Mouse (Mus musculus) kidney, embryonic 14.5 days (tissue): Measurements from ENCODE around the gene Commd7. TPM values are rescaled to one million over a fixed set of nuclear protein-coding genes. Genes with fewer than 3 reads are reported as not detected.
"Not testable (repeated sequence)": the region's sequence is repeated elsewhere in the genome, so short reads cannot be mapped to it uniquely, and the experiment has no call there.

Experiments
- ATAC-seq: fragments of 200-750 bp; cut with Nextera tagmentation; 2 replicates; pipeline ENCODE4 v1.8.0; 2017; ENCODE audit warnings: moderate number of reproducible peaks, mild to moderate bottlenecking, moderate TSS enrichment, moderate library complexity; ENCODE audit not compliant: low FRiP score, low TSS enrichment
- H3K27ac ChIP-seq: fragments of 300-500 bp; sonication (generic); 2 replicates; pipeline ENCODE4 v1.5.1; 2014; ENCODE audit warnings: low read depth, mild to moderate bottlenecking, low read length, moderate library complexity, mixed read lengths
- H3K27me3 ChIP-seq: fragments of 300-500 bp; sonication (generic); 2 replicates; pipeline ENCODE4 v1.6.1; 2014; ENCODE audit warnings: mild to moderate bottlenecking, low read length; ENCODE audit not compliant: control insufficient read depth, insufficient read depth
- H3K36me3 ChIP-seq: fragments of 300-500 bp; sonication (generic); 2 replicates; pipeline ENCODE4 v1.6.1; 2014; ENCODE audit warnings: low read length, mixed read lengths; ENCODE audit not compliant: control insufficient read depth, insufficient read depth
- H3K4me1 ChIP-seq: fragments of 300-500 bp; sonication (generic); 2 replicates; pipeline ENCODE4 v1.6.1; 2014; ENCODE audit warnings: low read length, mixed read lengths; ENCODE audit not compliant: control insufficient read depth, insufficient read depth
- H3K4me2 ChIP-seq: fragments of 300-500 bp; sonication (generic); replicated peaks from 2 replicates; pipeline ENCODE4 v1.6.1; 2014; ENCODE audit warnings: low read depth, mild to moderate bottlenecking, low read length
- H3K4me3 ChIP-seq: fragments of 300-500 bp; sonication (generic); 2 replicates; pipeline ENCODE4 v1.5.1; 2014; ENCODE audit warnings: mild to moderate bottlenecking, low read length
- H3K9ac ChIP-seq: fragments of 300-500 bp; sonication (generic); 2 replicates; pipeline ENCODE4 v1.6.1; 2014; ENCODE audit warnings: low read depth, mild to moderate bottlenecking, low read length, moderate library complexity
- H3K9me3 ChIP-seq: fragments of 300-500 bp; sonication (generic); 2 replicates; pipeline ENCODE4 v1.6.1; 2016; ENCODE audit warnings: low read length; ENCODE audit not compliant: control insufficient read depth
- WGBS: fragments of 180-500 bp; shearing (Covaris S2); extraction: QIAGEN DNeasy Blood & Tissue Kit; methylation state at CpG from one replicate; pipeline ENCODE4 v1.1.7; 2014; 5-methylcytosine and 5-hydroxymethylcytosine counted together
- polyA plus RNA-seq: library from polyadenylated mRNA; unstranded; fragments of >200 nt; fragmentation: Nextera tagmentation; extraction: Ambion mirVana; gene quantifications from 2 replicates; pipeline ENCODE4 v1.2.1, GENCODE M21; 2014

Commd7 gene
- 64.9 and 78.0 TPM in 2 replicates for polyA plus RNA-seq

DNA sequence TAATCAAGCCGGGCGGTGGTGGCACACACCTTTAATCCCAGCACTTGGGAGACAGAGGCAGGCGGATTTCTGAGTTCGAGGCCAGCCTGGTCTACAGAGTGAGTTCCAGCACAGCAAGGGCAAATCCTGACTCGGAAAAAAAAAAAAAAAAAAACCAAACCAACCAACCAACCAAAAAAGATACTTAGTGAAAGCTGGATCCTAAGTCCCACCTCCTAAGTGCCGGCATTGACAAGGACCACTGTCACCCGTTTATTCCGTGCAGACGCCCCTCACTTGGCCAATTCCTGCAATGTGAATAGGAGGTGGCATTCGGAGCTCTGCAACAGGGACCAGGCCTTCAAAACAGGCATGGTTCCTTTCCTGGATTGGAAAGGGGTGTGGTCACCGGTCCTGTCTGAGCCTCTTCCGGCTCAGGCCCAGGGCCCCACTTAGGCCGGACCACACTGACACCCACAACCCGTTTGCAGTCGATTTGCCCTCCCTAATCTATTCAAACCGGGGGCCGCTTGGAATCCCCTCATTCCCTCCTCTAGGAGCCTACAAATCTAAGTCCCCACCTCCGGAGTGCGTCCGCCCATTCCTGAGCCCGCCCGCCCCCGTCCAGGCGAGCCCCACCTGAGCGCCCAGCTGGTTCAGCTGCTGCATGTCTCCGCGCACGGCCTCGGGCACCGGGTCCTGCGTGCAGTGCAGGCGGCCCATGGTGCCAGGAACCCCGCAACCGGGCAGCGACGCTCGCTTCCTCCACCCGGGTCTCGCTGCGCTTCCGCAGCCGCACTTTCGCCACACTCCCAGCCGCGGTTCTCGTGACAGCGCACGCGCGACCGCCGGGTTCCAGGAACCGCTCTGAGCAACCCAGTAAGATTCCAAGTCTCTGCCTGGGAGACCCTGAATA, at the start of gene Commd7:
Gene Commd7 (minus strand): TSS at position 806 of the 895 bp plus-strand sequence.
- Histone ChIP-seq H3K4me1 (0 out of 2 replicates have a peak, but pooled peaks cover 5% of the 10 kb centered on the region), H3K36me3 (peaks cover 13% of the 10 kb centered on the region), H3K27me3 (no peaks in the 10 kb centered on the region), H3K4me3 (peak within 1 kb of the TSS; percentile 93), H3K4me2 (peak within 1 kb of the TSS; percentile 54), H3K9me3 (no peaks in the 10 kb centered on the region), H3K9ac (peak within 1 kb of the TSS; percentile 90), H3K27ac (peak within 1 kb of the TSS; percentile 91)
- WGBS: 4% methylated on average over 53 of the region's 53 CpGs
- ATAC-seq: peak; percentile 91

DNA sequence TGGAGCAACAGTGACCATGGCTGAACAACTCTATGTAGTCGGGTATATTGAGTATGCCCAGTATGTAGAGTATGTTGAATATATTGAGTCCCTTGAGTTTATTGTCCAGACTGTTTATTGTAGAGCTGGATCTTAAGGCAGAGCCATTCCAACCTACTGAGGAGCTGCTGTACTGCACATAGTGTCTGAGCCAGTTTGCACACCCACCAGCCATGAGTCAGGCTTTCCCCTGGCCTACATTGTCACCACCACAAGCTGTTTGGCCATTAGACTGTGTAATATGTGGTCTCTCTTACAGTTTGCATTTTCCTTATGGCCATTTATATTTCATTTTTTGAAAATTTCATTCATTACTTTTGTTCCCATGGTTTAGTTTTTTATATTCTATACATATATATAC, 47.4 kb upstream of the Commd7 start:
- no peak overlapping the region for H3K4me3 ChIP-seq
- H3K36me3 ChIP-seq: peaks cover 6% of the 10 kb centered on the region; the same call in 1 of the 2 replicates
- no peaks in the 10 kb centered on the region for H3K27me3 ChIP-seq
- ATAC-seq: no peak
- H3K27ac ChIP-seq: no peak overlapping the region
- H3K4me1 ChIP-seq: no peaks in the 10 kb centered on the region
- no peak overlapping the region for H3K9ac ChIP-seq
- WGBS: 89% methylated on average over 1 of the region's 1 CpGs
- H3K4me2 ChIP-seq: no peak overlapping the region
- H3K9me3 ChIP-seq: no peaks in the 10 kb centered on the region

DNA sequence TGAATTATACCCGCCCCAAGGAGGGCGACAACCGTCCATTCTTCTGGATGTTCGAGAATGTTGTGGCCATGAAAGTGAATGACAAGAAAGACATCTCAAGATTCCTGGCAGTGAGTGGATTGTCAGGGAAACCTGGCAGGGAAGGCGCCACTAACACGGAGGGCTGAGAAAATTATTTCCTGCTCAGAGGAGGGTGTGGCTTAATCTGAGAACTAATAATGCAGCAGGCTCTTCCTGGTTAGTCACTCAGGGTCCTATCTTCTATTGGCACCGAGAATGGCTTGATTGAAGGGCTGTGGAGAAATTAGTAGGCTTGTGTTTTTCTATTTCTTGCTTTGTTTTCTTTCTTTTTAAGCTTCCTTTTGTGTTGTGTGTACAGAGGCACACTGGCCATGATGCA, 45.0 kb upstream of the Commd7 start:
- ATAC-seq: no peak
- Histone ChIP-seq H3K4me1 (no peaks in the 10 kb centered on the region), H3K27ac (no peak overlapping the region), H3K4me3 (no peak overlapping the region), H3K9me3 (no peaks in the 10 kb centered on the region), H3K9ac (no peak overlapping the region), H3K36me3 (peaks cover 9% of the 10 kb centered on the region; the same call in 1 of the 2 replicates), H3K27me3 (no peaks in the 10 kb centered on the region), H3K4me2 (no peak overlapping the region)
- 89% methylated on average over 7 of the region's 7 CpGs for WGBS

DNA sequence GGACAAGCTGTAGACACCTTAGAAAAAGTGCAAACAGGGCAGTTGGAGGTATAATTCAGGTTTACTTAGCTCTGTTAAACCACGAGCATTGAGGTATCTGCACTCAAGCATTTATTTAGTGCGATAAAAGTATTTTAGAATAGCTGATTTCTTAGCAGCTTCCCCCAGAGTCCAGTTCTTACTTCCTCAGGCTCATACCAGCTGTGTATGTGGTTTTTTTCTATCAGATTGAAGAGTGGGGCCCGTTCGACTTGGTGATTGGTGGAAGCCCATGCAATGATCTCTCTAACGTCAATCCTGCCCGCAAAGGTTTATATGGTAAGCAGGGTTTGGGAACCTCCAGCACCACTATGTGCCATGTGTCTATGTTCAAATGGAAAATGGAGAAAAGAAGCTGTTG, 44.4 kb upstream of the Commd7 start:
- Histone ChIP-seq H3K27me3 (no peaks in the 10 kb centered on the region), H3K27ac (no peak overlapping the region), H3K9me3 (no peaks in the 10 kb centered on the region), H3K36me3 (peaks cover 9% of the 10 kb centered on the region; the same call in 1 of the 2 replicates), H3K4me2 (no peak overlapping the region), H3K9ac (no peak overlapping the region), H3K4me3 (no peak overlapping the region), H3K4me1 (no peaks in the 10 kb centered on the region)
- no peak for ATAC-seq
- WGBS: 93% methylated on average over 6 of the region's 6 CpGs

DNA sequence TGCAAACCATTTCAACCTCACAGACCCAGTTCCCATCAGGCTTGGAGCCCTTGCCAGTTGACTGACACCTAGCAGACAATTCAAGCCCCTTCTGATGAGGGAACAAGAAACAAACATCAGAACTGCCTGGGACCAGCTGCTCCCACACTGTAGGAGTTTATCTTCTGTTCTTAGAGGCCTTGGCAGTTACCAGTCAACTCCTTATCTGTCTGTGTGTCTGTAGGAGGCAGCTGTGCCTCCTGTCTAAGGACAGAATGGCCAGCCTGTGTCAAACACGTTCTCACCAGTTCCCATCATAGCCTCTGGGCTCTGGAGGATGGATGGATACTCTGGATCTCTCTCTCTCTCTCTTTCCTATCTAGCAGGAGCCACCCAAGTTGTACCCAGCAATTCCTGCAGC, 42.8 kb upstream of the Commd7 start:
- not testable (repeated sequence) for H3K27me3 ChIP-seq, H3K4me3 ChIP-seq, H3K4me2 ChIP-seq, H3K9me3 ChIP-seq, H3K4me1 ChIP-seq, H3K9ac ChIP-seq, H3K36me3 ChIP-seq, H3K27ac ChIP-seq, ATAC-seq
- 85% methylated on average over 1 of the region's 1 CpGs for WGBS

DNA sequence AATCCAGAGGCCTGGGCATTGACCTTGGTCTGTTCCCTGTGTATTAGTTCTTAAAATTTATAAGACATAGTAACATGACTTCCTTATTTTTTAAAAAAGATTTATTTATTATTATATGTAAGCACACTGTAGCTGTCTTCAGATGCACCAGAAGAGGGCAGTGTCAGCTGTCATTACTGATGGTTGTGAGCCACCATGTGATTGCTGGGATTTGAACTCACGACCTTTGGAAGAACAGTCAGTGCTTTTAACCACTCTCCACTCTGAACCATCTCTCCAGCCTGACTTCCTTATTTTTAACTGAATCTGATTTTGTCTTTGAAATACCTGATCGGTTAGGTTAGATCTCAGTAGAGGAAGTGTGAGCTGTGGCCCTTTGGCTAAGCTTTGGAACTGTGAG, 40.0 kb upstream of the Commd7 start:
- peaks cover 7% of the 10 kb centered on the region; the same call in 1 of the 2 replicates for H3K36me3 ChIP-seq
- no peak overlapping the region for H3K4me3 ChIP-seq
- ATAC-seq: no peak
- 88% methylated on average over 2 of the region's 2 CpGs for WGBS
- no peak overlapping the region for H3K27ac ChIP-seq
- no peak overlapping the region for H3K9ac ChIP-seq
- H3K4me1 ChIP-seq: no peaks in the 10 kb centered on the region
- H3K27me3 ChIP-seq: no peaks in the 10 kb centered on the region
- H3K4me2 ChIP-seq: no peak overlapping the region
- no peaks in the 10 kb centered on the region for H3K9me3 ChIP-seq

DNA sequence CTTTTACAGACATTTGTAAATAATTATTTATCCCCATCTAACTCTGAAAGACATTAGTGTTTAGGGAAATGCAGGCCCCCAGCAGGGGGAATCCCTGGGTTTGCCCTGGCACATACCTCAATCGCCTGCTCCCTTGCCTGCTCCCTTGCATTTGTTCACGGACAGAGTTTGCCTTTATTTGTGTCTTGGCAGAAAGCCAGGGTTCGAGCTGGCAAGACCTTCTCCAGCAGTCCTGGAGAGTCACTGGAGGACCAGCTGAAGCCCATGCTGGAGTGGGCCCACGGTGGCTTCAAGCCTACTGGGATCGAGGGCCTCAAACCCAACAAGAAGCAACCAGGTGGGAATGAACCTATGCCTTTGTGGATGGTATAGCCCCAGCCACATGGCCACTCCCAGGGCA, 37.5 kb upstream of the Commd7 start:
- no peak for ATAC-seq
- peaks cover 7% of the 10 kb centered on the region; the same call in 1 of the 2 replicates for H3K36me3 ChIP-seq

DNA sequence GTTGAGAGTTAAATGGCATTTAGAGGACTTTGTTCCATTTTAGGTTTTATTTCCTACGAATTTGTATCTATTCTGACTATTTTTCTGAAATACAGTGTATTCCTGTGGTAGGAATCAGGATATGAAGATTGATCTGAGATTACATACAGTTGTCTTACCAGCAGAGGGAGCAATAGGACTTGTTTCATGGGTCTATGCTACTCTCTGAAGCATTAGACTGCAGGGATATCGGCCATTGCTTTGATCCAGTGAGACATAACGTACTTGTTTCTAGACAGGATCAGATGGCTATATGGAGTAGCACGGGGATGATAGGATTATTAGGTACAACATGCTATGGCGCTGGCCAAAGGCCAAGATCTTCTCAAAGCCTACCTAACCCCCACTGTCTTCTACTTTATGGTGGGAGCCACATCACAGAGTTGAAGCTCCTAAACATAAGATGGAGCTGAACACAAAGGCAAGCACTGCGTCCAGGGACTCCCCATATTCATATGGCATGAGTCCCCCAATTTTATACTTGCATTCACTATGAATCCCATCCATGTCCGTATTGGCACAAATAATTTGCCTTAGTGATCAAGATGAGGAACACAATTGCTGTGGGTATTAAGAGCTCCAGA, 36.3 kb upstream of the Commd7 start:
- Histone ChIP-seq H3K4me2 (no peak overlapping the region), H3K27ac (no peak overlapping the region), H3K36me3 (peaks cover 7% of the 10 kb centered on the region; the same call in 1 of the 2 replicates), H3K4me3 (no peak overlapping the region), H3K9ac (no peak overlapping the region), H3K4me1 (no peaks in the 10 kb centered on the region), H3K9me3 (no peaks in the 10 kb centered on the region), H3K27me3 (no peaks in the 10 kb centered on the region)
- ATAC-seq: 0 out of 2 replicates have a peak, but pooled peaks have one; percentile 60
- 67% methylated on average over 7 of the region's 7 CpGs for WGBS

More for the DNA sequence above, 37.5 kb upstream of the Commd7 start:
- no peaks in the 10 kb centered on the region for H3K4me1 ChIP-seq
- 77% methylated on average over 5 of the region's 5 CpGs for WGBS
- no peaks in the 10 kb centered on the region for H3K9me3 ChIP-seq
- H3K4me2 ChIP-seq: no peak overlapping the region
- no peak overlapping the region for H3K4me3 ChIP-seq
- no peak overlapping the region for H3K27ac ChIP-seq
- no peak overlapping the region for H3K9ac ChIP-seq
- H3K27me3 ChIP-seq: no peaks in the 10 kb centered on the region

DNA sequence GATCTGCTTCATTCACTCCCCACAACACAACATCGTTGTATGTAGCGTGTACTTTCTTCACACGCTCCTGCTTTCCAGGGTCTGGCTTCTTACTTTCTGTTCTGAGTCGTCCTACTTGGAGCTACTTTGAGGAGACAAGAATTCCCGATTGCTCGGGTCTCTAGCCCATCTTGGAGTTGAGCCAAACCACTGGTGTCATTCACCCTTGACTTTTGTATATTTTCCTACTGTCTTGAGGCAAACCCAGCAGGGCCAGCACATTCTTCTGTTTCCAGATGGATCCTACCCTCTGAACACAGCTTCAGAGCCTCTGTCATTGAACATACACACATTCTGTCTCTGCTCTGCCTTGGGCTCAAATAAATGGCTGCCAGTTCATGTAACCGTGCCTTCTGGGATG, 32.8 kb upstream of the Commd7 start:
- no peak for ATAC-seq
- Histone ChIP-seq H3K36me3 (peaks cover 20% of the 10 kb centered on the region; the same call in 1 of the 2 replicates), H3K27ac (no peak overlapping the region), H3K27me3 (no peaks in the 10 kb centered on the region), H3K4me2 (no peak overlapping the region), H3K9me3 (no peaks in the 10 kb centered on the region), H3K4me1 (no peaks in the 10 kb centered on the region), H3K4me3 (no peak overlapping the region), H3K9ac (no peak overlapping the region)
- WGBS: 87% methylated on average over 7 of the region's 7 CpGs
